Mouse (Mus musculus) spleen, embryonic (tissue): Measurements from ENCODE around the gene Mcur1.

Experiments used
- CTCF ChIA-PET: fragments of 350-600 bp; sonication (Branson Sonifier 250); formaldehyde crosslinking; loops from one replicate; lab custom pipeline; 2022; lab: Charles Lee

Gene Mcur1

GRCm38 (mm10) chr13:43495645-43496044 is 64.3 kb downstream of the Mcur1 start:
- CTCF ChIA-PET: no interaction called here

- CTCF ChIA-PET: no interaction called here
Measured at GRCm38 (mm10) chr13:43493725-43494124, 66.3 kb downstream of the Mcur1 start.

- CTCF ChIA-PET: no interaction called here
Measured at GRCm38 (mm10) chr13:43493058-43493481, 66.9 kb downstream of the Mcur1 start.
